Mouse (Mus musculus) heart, postnatal 0 days (tissue): ENCODE measurements around the gene Plxnb2.

Experiments used
- CTCF ChIP-seq: IDR thresholded peaks from 2 replicates; pipeline ENCODE4 v1.5.1; 2016; ENCODE audit warnings: antibody characterized with exemption, control low read depth, low read depth
- EP300 ChIP-seq: IDR thresholded peaks from 2 replicates; pipeline ENCODE4 v1.6.1; 2016; ENCODE audit warnings: antibody characterized with exemption, low read depth

- TF ChIP-seq EP300: no peak
- TF ChIP-seq CTCF: no peak
Measured at GRCm38 (mm10) chr15:89106073-89106472, 74.5 kb downstream of the Plxnb2 start.
